Mouse (Mus musculus): Measurements from ENCODE around the gene Rcn3. TPM values are rescaled to one million over a fixed set of nuclear protein-coding genes. Genes with fewer than 3 reads are reported as not detected.

Gene Rcn3
- polyA plus RNA-seq, 1 experiment from 2014 or later, result 5.1 TPM

DNA sequence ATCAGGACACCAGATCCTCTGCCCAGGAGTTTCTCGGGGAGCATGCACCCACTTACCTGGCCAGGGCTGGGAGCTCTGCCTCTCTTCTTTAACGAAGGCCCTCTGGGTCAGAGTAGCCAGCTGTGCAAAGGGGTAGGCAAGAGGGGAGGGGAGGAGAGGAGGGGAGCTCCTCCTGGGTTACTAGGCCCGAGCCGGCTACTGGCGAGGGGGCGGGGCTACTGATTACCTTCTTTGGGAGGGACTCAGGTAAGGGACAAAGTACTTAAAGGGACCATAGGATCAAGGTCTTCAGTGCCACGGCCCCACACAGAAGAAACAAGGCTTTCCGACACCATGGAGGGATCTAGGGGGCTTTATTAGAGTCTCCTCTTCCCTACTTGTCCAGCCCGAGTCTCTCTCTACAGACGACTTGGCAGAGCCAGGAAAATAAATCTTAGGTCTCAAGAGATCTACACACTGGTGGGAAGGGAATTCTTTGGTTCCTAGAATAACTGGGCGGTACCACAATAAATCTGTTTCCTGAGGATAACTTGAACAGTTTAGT lies 30.4 kb downstream of the Rcn3 start:
- Histone ChIP-seq H3K36me3 (ENCODE audit: inconsistent target) (no peaks in the 10 kb centered on the region), H3K27ac (peak overlapping the region; percentile 95), H3K79me2 (ENCODE audit: inconsistent target) (peaks cover 41% of the 10 kb centered on the region), H3K4me3 (ENCODE audit: inconsistent target) (peak overlapping the region; percentile 86)
- WGBS (ENCODE audit: missing documents), result 31% methylated on average over 10 of the region's 11 CpGs

DNA sequence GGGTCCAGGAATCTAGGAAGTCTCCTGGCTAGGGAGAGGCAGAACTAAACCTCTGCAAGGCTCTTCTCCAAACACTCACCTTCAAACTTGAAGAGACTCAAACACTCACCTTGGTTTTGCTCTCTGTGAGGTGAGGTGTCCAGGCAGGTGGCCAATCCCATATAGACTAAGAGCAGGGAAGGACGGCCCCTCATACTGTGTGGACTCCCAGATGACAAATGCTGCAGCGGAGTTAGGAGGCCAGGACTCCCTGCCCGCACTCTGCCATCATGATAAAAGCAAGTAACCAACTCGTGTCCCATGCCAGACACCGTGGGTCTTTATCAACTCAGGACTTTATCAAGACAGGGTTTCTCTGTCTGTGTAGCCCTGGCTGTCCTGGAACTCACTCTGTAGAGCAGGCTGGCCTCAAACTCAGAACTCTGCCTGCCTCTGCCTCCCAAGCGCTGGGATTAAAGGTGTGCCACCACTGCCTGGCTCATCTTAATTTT lies 31.3 kb downstream of the Rcn3 start:
- no peaks in the 10 kb centered on the region for H3K36me3 ChIP-seq (ENCODE audit: inconsistent target)
- H3K27ac ChIP-seq, result no peak overlapping the region
- peaks cover 32% of the 10 kb centered on the region for H3K79me2 ChIP-seq (ENCODE audit: inconsistent target)
- H3K4me3 ChIP-seq (ENCODE audit: inconsistent target), result no peak overlapping the region
- 96% methylated on average over 6 of the region's 6 CpGs for WGBS (ENCODE audit: missing documents)

DNA sequence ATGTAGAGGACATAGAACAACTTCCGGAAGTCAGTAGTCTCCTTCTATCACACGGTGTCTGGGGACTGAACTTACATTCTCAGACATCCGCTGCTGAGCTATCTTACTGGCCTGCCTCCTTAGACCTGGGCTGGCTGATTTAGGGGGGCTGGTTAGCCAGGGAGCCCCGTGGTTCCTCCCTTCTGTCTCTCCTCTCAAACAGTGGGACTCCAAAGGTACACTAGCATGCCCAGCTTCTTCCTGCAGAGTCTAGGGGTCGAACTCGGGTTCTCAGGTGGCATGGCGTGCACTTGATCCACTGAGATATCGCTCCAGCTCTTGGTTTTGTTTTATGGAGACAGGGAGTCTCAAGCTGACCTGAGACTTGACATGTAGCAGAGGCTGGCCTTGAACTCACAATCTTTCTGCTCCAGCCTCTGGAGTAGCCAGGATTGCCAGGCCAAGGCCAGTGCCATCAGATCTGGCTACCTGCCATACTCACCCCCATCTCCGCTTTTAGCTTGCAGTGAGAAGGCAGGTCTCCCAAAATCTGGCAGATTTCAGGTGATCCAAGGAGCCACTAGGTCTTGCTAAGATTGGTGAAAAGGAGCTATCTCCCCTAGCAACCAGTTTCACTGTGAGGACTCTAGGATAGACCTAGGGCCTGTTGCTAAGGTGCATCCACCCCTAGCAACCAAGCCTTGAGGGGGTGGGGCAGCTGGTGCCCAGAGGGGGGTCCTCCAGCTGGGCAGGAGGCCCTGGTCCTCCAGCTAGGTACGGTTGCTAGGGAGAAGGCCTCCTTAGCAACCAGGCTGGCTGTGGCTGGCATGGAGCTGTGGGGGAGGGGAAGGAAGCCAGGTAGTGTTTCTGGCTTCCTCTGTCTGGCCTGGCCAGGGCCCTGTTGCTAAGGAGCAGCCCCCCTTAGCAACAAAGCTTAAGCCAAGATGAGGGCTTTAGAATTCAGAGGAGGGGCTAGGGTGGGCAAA lies 33.1 kb downstream of the Rcn3 start:
- Histone ChIP-seq H3K36me3 (ENCODE audit: inconsistent target) (no peaks in the 10 kb centered on the region), H3K27ac (no peak overlapping the region), H3K4me3 (ENCODE audit: inconsistent target) (no peak overlapping the region), H3K79me2 (ENCODE audit: inconsistent target) (peaks cover 14% of the 10 kb centered on the region)
- WGBS (ENCODE audit: missing documents), result 95% methylated on average over 9 of the region's 10 CpGs

- Histone ChIP-seq H3K4me3 (ENCODE audit: inconsistent target) (no peak overlapping the region), H3K27ac (no peak overlapping the region), H3K36me3 (ENCODE audit: inconsistent target) (no peaks in the 10 kb centered on the region), H3K79me2 (ENCODE audit: inconsistent target) (peaks cover 9% of the 10 kb centered on the region)
Measured at GRCm38 (mm10) chr7:45056972-45057348, 35.1 kb downstream of the Rcn3 start.

GRCm38 (mm10) chr7:45056329-45056971 lies 35.6 kb downstream of the Rcn3 start:
- peaks cover 15% of the 10 kb centered on the region for H3K79me2 ChIP-seq (ENCODE audit: inconsistent target)
- H3K36me3 ChIP-seq (ENCODE audit: inconsistent target), result no peaks in the 10 kb centered on the region
- H3K4me3 ChIP-seq (ENCODE audit: inconsistent target), result no peak overlapping the region
- 92% methylated on average over 12 of the region's 14 CpGs for WGBS (ENCODE audit: missing documents)
- H3K27ac ChIP-seq, result no peak overlapping the region

DNA sequence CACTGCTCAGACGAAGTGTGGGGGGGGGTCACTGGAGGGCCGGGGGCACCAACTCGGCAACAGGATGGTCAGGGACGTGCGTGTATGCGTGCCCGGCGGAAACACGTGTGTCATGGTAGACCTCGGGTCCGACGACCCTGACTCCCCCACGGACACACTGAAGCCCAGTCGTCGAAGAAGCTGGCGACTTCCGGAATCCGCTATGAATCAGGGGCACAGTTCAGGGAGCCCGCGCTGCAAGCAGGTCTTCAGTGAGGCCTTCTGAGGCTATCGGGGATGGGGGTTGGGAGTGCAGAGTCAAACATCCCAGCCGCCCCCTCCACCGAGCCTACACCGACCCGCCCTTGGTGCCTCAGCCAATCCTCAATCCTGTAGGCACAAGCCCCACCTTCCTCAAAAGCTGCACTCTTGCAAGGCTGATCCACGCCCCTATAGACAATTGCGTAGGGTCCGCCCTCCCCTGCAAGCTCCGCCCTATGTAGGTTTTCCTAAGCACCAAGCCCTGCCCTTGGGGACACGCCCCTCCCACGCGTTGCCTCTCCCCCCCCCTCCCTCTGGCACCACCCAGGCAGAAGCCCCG lies 38.0 kb downstream of the Rcn3 start:
- H3K27ac ChIP-seq, result peak overlapping the region; percentile 93
- 1% methylated on average over 21 of the region's 33 CpGs for WGBS (ENCODE audit: missing documents)
- H3K36me3 ChIP-seq (ENCODE audit: inconsistent target), result peaks cover 7% of the 10 kb centered on the region; the same call in 1 of the 2 replicates
- peak overlapping the region; percentile 39 for H3K4me3 ChIP-seq (ENCODE audit: inconsistent target)
- peaks cover 39% of the 10 kb centered on the region for H3K79me2 ChIP-seq (ENCODE audit: inconsistent target)

- H3K4me3 ChIP-seq (ENCODE audit: inconsistent target), result peak overlapping the region; percentile 88
- H3K27ac ChIP-seq, result peak overlapping the region; percentile 93
- peaks cover 46% of the 10 kb centered on the region for H3K79me2 ChIP-seq (ENCODE audit: inconsistent target)
- WGBS (ENCODE audit: missing documents), result under 1% methylated on average over 31 of the region's 59 CpGs
- H3K36me3 ChIP-seq (ENCODE audit: inconsistent target), result peaks cover 7% of the 10 kb centered on the region; the same call in 1 of the 2 replicates
Measured at GRCm38 (mm10) chr7:45053117-45053930, 38.7 kb downstream of the Rcn3 start.

DNA sequence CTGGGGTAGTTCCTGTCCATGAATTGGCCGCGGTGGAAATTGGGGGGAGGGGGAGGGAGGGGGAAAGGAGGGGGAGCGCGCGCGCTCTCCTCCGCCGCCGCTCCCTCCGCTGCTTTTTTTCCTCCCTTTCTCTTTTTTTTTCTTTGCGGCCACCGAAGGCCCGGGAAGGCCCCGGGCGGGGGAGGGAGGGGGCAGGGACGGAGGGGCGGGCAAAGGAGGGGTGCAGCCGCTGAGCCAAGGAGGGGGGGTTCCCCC lies 39.2 kb downstream of the Rcn3 start, which contains the start of gene Prr12:
Gene Prr12, minus strand, starts transcription at position 20 of the 255 bp plus-strand sequence.
- peak within 1 kb of the TSS; percentile 93 for H3K27ac ChIP-seq
- H3K36me3 ChIP-seq (ENCODE audit: inconsistent target), result peaks cover 7% of the 10 kb centered on the region; the same call in 1 of the 2 replicates
- peaks cover 50% of the 10 kb centered on the region for H3K79me2 ChIP-seq (ENCODE audit: inconsistent target)
- peak within 1 kb of the TSS; percentile 88 for H3K4me3 ChIP-seq (ENCODE audit: inconsistent target)
- WGBS (ENCODE audit: missing documents), result no CpG with 5 or more reads among the region's 18 CpGs

- Histone ChIP-seq H3K4me3 (ENCODE audit: inconsistent target) (peak overlapping the region; percentile 88), H3K79me2 (ENCODE audit: inconsistent target) (peaks cover 53% of the 10 kb centered on the region), H3K36me3 (ENCODE audit: inconsistent target) (peaks cover 7% of the 10 kb centered on the region; the same call in 1 of the 2 replicates), H3K27ac (peak overlapping the region; percentile 78)
- 2% methylated on average over 28 of the region's 38 CpGs for WGBS (ENCODE audit: missing documents)
Measured at GRCm38 (mm10) chr7:45052181-45052861, 39.7 kb downstream of the Rcn3 start.

- Histone ChIP-seq H3K36me3 (ENCODE audit: inconsistent target) (peaks cover 7% of the 10 kb centered on the region; the same call in 1 of the 2 replicates), H3K4me3 (ENCODE audit: inconsistent target) (peak overlapping the region; percentile 88), H3K27ac (no peak overlapping the region), H3K79me2 (ENCODE audit: inconsistent target) (peaks cover 59% of the 10 kb centered on the region)
- WGBS (ENCODE audit: missing documents), result 42% methylated on average over 13 of the region's 13 CpGs
Measured at GRCm38 (mm10) chr7:45051601-45051974, 40.4 kb downstream of the Rcn3 start.

GRCm38 (mm10) chr7:45050945-45051600 lies 40.9 kb downstream of the Rcn3 start:
- WGBS (ENCODE audit: missing documents), result 74% methylated on average over 16 of the region's 16 CpGs
- Histone ChIP-seq H3K79me2 (ENCODE audit: inconsistent target) (peaks cover 64% of the 10 kb centered on the region), H3K36me3 (ENCODE audit: inconsistent target) (peaks cover 7% of the 10 kb centered on the region; the same call in 1 of the 2 replicates), H3K27ac (no peak overlapping the region), H3K4me3 (ENCODE audit: inconsistent target) (no peak overlapping the region)

DNA sequence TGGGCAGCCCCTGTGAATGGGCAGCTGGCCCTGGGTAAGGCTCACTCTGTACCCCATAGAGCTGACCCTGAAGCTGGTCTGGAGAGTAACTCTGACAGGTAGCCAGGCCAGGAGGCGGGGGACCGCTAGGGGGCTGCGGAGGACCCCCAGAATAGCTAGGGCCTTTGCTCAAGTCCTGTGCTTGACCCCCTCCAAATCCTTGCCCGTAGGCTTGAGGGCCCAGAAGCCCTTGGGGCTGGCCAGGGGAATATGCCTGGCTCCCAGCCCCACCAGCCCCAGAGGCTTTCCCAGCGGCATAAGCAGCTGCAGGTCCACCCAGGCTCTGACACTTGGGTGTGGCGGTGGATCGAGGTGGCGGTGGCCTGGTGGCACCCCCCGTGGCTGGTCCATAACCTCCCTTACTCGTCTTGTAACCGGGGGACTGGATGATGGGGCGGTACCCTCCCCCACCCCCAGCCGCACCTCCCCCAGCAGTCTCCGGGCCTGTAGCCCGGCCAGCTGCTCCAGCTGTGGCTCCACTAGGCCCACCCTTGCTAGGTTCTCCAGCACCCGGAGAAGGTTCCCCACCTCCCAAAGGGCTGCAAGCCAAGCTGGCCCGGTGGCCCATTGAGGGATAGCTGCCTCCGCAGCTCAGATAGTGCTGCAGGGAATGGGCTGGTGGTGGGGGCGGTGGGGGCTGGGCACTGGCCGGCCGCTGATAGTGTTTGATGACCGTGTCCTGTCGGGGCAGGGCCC lies 42.9 kb downstream of the Rcn3 start:
- Histone ChIP-seq H3K27ac (no peak overlapping the region), H3K79me2 (ENCODE audit: inconsistent target) (peaks cover 74% of the 10 kb centered on the region), H3K36me3 (ENCODE audit: inconsistent target) (peaks cover 21% of the 10 kb centered on the region), H3K4me3 (ENCODE audit: inconsistent target) (no peak overlapping the region)
- whole genome bisulfite sequencing (ENCODE audit: missing documents), result 96% methylated on average over 21 of the region's 23 CpGs

Data from macrophage (primary cell).